Mouse (Mus musculus): Measurements from ENCODE around the gene Tmem132a. TPM values are rescaled to one million over a fixed set of nuclear protein-coding genes. Genes with fewer than 3 reads are reported as not detected.

Gene Tmem132a
- polyA plus RNA-seq, 1 experiment from 2014 or later, result 37.0 TPM

Other genes starting within 250 kb of the Tmem132a start
- gene Vwce, start 235.7 kb downstream of the Tmem132a start, polyA plus RNA-seq (2014; fragmentation: Nextera tagmentation; extraction: Ambion mirVana), result 0.36 and 0.51 TPM in 2 replicates
- not detected in 2 replicates for gene Pga5, start 191.9 kb downstream of the Tmem132a start, polyA plus RNA-seq (2014; fragmentation: Nextera tagmentation; extraction: Ambion mirVana)
- gene Vps37c, start 181.2 kb downstream of the Tmem132a start, polyA plus RNA-seq (2014; fragmentation: Nextera tagmentation; extraction: Ambion mirVana), result 28.4 and 30.0 TPM in 2 replicates
- 0.66 and 1.4 TPM in 2 replicates for gene Cd5, start 130.9 kb downstream of the Tmem132a start, polyA plus RNA-seq (2014; fragmentation: Nextera tagmentation; extraction: Ambion mirVana)
- not detected in 2 replicates for gene Cd6, start 39.9 kb downstream of the Tmem132a start, polyA plus RNA-seq (2014; fragmentation: Nextera tagmentation; extraction: Ambion mirVana)
- 0.46 and 0.66 TPM in 2 replicates for gene Slc15a3, start 30.2 kb downstream of the Tmem132a start, polyA plus RNA-seq (2014; fragmentation: Nextera tagmentation; extraction: Ambion mirVana)
- gene Tmem109, start 12.1 kb upstream of the Tmem132a start, polyA plus RNA-seq (2014; fragmentation: Nextera tagmentation; extraction: Ambion mirVana), result 92.4 and 94.5 TPM in 2 replicates
- gene Prpf19, start 25.3 kb upstream of the Tmem132a start, polyA plus RNA-seq (2014; fragmentation: Nextera tagmentation; extraction: Ambion mirVana), result 32.0 and 35.3 TPM in 2 replicates
- not detected in 2 replicates for gene Zp1, start 50.7 kb upstream of the Tmem132a start, polyA plus RNA-seq (2014; fragmentation: Nextera tagmentation; extraction: Ambion mirVana)
- gene Ptgdr2, start 67.2 kb upstream of the Tmem132a start, polyA plus RNA-seq (2014; fragmentation: Nextera tagmentation; extraction: Ambion mirVana), result 0.07 and 0.22 TPM in 2 replicates
- gene Ccdc86, start 79.3 kb upstream of the Tmem132a start, polyA plus RNA-seq (2014; fragmentation: Nextera tagmentation; extraction: Ambion mirVana), result 12.9 and 14.7 TPM in 2 replicates
- gene Ms4a10, start 104.7 kb upstream of the Tmem132a start, polyA plus RNA-seq (2014; fragmentation: Nextera tagmentation; extraction: Ambion mirVana), result not detected in 2 replicates
- 0.15 TPM in 1 of 2 replicates, not detected in the other for gene Ms4a15, start 123.3 kb upstream of the Tmem132a start, polyA plus RNA-seq (2014; fragmentation: Nextera tagmentation; extraction: Ambion mirVana)
- not detected in 2 replicates for gene Ms4a18, start 148.1 kb upstream of the Tmem132a start, polyA plus RNA-seq (2014; fragmentation: Nextera tagmentation; extraction: Ambion mirVana)
- gene Ms4a8a, start 211.2 kb upstream of the Tmem132a start, polyA plus RNA-seq (2014; fragmentation: Nextera tagmentation; extraction: Ambion mirVana), result not detected in 2 replicates

Data from heart, embryonic 14.5 days (tissue).